Mouse (Mus musculus) cerebellum, adult 2 months (tissue): Measurements from ENCODE around the gene Zdhhc1. TPM values are rescaled to one million over a fixed set of nuclear protein-coding genes. Genes with fewer than 3 reads are reported as not detected.

ENCODE experiments used
- DNase-seq, 2 experiments: peaks; one replicate each; pipeline ENCODE4 v3.0.0; 2021
- H3K27ac ChIP-seq: fragments of 200-500 bp; 2 replicates; pipeline ENCODE4 v1.5.1; 2012; ENCODE audit warnings: low read length, control low read depth, inconsistent platforms; ENCODE audit not compliant: insufficient read depth
- H3K27me3 ChIP-seq: fragments of 200-500 bp; 2 replicates; pipeline ENCODE4 v1.6.1; 2012; ENCODE audit warnings: inconsistent platforms, mild to moderate bottlenecking, low read length, moderate library complexity; ENCODE audit not compliant: control insufficient read depth, insufficient read depth
- H3K4me1 ChIP-seq: fragments of 200-500 bp; 2 replicates; pipeline ENCODE4 v1.6.1; 2011; ENCODE audit warnings: low read length; ENCODE audit not compliant: control insufficient read depth, insufficient read depth
- H3K4me3 ChIP-seq: fragments of 200-500 bp; replicated peaks from 2 replicates; pipeline ENCODE3; 2011; ENCODE audit warnings: mild to moderate bottlenecking, low read depth, low read length, control low read depth; ENCODE audit not compliant: insufficient read depth
- CTCF ChIP-seq: fragments of 200-500 bp; IDR thresholded peaks from 2 replicates; pipeline ENCODE4 v1.5.1; 2011; ENCODE audit warnings: low read depth, mild to moderate bottlenecking, control low read depth, low read length, moderate library complexity, borderline replicate concordance; ENCODE audit not compliant: insufficient read depth
- POLR2A ChIP-seq: fragments of 200-500 bp; IDR thresholded peaks from 2 replicates; pipeline ENCODE4 v1.6.1; 2011; ENCODE audit warnings: low read length, control low read depth, borderline replicate concordance; ENCODE audit not compliant: insufficient read depth
- WGBS: fragments of 180-500 bp; shearing (Covaris S2); methylation state at CpG from one replicate; pipeline ENCODE4 v1.1.7; 2018; 5-methylcytosine and 5-hydroxymethylcytosine counted together
- polyA plus RNA-seq: library from polyadenylated mRNA; depleted of rRNA; stranded (reverse); fragments of >200 nt; gene quantifications from 2 replicates; pipeline ENCODE4 v1.2.3, GENCODE M21; 2012

Gene Zdhhc1
- polyA plus RNA-seq, 1 experiment, result 64.7 TPM

DNA sequence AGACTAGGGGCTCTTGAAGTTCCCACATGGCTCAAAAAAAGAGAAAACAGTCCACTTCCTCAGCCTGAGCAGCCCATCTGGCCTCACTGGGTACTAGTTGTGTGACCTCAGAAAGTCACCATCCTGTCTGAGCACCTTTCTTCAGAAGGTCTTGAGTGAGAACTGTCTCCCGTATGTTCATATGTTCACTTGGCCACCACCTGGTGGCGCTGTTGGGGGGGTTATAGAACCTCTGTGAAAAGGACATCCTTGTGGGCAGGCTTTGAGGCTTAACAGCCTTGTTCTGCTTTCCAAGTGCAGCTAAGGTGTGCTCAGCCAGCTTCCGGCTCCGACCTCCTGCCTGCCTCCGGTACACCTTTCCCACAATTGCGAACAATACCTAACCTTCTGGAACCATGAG, 15.2 kb downstream of the Zdhhc1 start:
- no peak for DNase-seq
- no peaks in the 10 kb centered on the region for H3K4me1 ChIP-seq
- 72% methylated on average over 6 of the region's 6 CpGs for WGBS
- no peak overlapping the region for H3K27ac ChIP-seq
- no peaks in the 10 kb centered on the region for H3K27me3 ChIP-seq
- TF ChIP-seq CTCF (peak; percentile 67), POLR2A (no peak)
- no peak overlapping the region for H3K4me3 ChIP-seq

DNA sequence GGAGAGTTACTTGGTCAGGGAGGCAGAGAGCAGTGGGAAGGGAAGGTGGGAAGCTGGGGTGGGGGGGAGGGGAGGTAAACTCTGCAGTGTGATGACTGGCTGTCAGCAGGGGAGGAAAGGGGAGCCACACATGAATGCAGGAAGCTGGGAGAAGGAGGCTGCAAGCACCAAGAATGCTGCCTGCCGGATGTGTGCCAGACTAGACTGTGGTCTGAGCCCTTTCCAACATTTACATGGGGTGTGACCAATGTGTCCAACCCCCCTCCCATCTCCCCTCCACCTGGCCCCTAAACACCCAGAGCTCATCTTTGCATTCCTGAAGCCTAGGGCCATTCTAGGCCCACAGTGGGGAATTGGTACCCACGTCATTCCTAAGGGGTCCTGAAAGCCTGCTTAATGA, 15.7 kb downstream of the Zdhhc1 start:
- TF ChIP-seq CTCF, result no peak
- no peak for TF ChIP-seq POLR2A
- Histone ChIP-seq H3K27me3 (no peaks in the 10 kb centered on the region), H3K27ac (no peak overlapping the region), H3K4me1 (no peaks in the 10 kb centered on the region), H3K4me3 (no peak overlapping the region)
- no peak for DNase-seq
- WGBS, result 39% methylated on average over 2 of the region's 2 CpGs

DNA sequence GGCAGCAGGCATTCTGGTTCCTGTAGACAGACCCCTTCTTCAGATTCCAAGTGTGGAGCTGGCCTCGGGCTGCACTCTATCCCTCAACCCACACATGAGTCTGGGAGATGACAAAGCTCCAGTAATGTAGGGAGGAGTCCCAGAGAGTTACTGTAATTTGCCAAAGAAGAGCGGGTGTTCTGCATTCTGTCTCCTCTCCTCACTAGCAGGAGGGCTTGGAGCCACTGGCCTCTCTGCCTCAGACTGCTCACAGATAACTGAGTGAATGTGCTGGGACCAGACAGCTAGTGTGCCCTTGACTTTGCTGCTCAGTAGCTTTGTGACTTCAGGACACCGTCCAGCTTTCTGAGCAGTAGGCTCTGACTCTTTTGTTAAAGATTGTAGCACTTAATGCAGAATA, 18.9 kb downstream of the Zdhhc1 start:
- Histone ChIP-seq H3K27ac (no peak overlapping the region), H3K27me3 (no peaks in the 10 kb centered on the region), H3K4me3 (no peak overlapping the region), H3K4me1 (0 out of 2 replicates have a peak, but pooled peaks cover 3% of the 10 kb centered on the region)
- TF ChIP-seq CTCF, result no peak
- no peak for DNase-seq
- 66% methylated on average over 3 of the region's 3 CpGs for WGBS

DNA sequence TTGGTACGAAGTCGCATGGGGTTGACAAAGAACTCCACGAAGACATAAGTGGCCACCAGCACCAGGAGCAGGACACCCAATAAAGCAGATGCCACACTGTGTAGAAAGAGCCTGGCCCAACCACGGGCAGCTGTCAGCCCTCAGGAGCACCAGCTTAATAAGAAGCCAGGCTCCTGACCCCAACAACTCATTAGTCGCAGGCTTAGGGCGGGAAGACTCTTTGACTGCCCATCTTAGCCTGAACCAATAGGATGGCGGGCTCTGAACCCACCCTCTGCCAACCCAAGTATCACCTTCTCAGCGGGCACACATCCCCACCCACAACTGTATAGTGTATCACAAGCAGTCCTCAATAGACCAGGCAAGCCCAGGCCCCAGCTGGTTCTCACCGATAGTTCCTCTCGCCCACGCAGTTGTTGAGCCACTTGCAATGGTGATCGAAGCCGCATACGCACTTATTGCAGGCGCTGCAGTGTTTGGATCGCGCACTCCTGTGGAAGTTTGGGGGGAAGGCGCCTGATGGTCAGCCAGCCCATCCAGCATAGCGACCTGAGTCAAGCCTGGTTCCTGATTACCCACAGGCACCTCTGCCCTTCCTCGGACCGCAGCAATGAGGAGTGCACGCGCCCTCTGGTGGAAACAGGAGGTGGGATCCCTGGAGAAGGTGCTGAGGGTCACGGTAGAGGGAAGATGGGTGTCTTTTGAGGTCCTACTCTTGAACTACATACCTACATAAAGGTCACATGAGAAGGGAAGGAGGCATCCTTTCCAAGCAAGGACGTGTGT, 19.9 kb downstream of the Zdhhc1 start:
- no peak for TF ChIP-seq POLR2A
- peak; percentile 96 for TF ChIP-seq CTCF
- Histone ChIP-seq H3K4me1 (0 out of 2 replicates have a peak, but pooled peaks cover 3% of the 10 kb centered on the region), H3K27ac (no peak overlapping the region), H3K4me3 (no peak overlapping the region), H3K27me3 (no peaks in the 10 kb centered on the region)
- peak; percentile 75 to 83 for DNase-seq
- WGBS, result 47% methylated on average over 25 of the region's 25 CpGs

DNA sequence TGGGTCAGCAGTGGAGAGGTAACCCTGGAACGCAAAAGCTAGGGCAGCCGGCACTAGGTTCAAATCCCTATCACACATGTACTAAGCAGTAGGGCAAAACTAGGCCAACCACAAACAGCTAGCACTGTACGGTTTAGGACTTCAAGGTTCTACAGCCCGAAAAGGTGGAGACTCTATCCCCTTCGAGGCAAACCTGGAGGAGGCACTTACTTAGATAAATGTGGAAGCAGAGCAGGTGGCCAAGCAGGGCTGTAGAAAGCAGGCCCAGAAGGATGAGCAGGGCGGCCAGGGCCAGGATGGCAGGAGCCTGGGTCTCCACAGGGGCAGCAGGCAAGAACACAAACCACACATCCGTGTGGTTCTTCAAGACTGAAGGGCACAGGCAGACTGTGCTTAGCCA, 20.5 kb downstream of the Zdhhc1 start:
- WGBS, result 82% methylated on average over 7 of the region's 7 CpGs

DNA sequence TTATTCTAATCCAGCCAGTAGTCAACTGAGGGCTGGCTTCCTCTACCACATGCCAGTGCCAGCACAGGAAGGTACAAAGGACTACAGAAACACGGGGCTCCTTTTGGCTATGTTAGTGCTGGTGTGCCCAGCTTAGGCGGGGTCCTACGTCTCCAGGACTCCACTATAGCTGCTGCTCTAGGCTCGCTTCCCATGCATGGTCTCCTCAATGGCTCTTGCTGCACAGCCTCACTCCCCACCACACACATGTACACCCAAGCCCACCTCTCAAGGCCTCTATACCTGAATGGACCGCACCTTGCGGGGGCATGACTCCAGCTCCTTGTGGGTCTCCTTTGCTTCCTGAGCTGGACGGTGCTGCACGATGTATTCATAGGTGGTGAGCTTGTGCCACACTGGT, 21.0 kb downstream of the Zdhhc1 start:
- TF ChIP-seq POLR2A (no peak), CTCF (no peak)
- WGBS, result 87% methylated on average over 8 of the region's 8 CpGs

More for the DNA sequence above, 20.5 kb downstream of the Zdhhc1 start:
- Histone ChIP-seq H3K4me3 (no peak overlapping the region), H3K27me3 (no peaks in the 10 kb centered on the region), H3K4me1 (0 out of 2 replicates have a peak, but pooled peaks cover 3% of the 10 kb centered on the region), H3K27ac (no peak overlapping the region)
- TF ChIP-seq POLR2A (no peak), CTCF (no peak)
- no peak for DNase-seq

DNA sequence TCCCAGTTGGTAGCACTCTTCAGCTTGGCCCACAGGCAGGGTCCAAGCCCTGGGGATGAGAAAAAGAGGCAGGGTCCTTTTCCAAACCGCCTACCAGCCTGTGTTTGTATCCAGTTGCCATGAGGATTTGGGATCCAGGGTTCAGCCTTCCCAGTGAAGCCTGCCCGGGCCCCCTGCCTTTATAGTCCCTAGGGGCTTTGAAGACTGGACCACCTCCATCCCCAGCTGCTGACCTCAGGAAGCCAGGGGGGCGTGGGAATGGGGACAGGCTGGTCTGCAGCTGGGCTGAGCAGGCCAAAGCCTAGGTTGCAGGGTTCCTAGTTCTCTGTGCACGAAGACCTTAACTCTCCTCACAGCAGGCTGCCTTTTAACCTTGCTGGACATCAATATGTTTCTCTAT, 21.4 kb downstream of the Zdhhc1 start:
- Histone ChIP-seq H3K4me1 (0 out of 2 replicates have a peak, but pooled peaks cover 3% of the 10 kb centered on the region), H3K27ac (no peak overlapping the region), H3K4me3 (no peak overlapping the region), H3K27me3 (no peaks in the 10 kb centered on the region)
- no peak for TF ChIP-seq CTCF
- TF ChIP-seq POLR2A, result no peak
- 62% methylated on average over 4 of the region's 4 CpGs for WGBS
- no peak for DNase-seq

More for the DNA sequence above, 21.0 kb downstream of the Zdhhc1 start:
- H3K4me1 ChIP-seq, result 0 out of 2 replicates have a peak, but pooled peaks cover 3% of the 10 kb centered on the region
- DNase-seq, result no peak
- no peak overlapping the region for H3K4me3 ChIP-seq
- no peaks in the 10 kb centered on the region for H3K27me3 ChIP-seq
- H3K27ac ChIP-seq, result no peak overlapping the region

DNA sequence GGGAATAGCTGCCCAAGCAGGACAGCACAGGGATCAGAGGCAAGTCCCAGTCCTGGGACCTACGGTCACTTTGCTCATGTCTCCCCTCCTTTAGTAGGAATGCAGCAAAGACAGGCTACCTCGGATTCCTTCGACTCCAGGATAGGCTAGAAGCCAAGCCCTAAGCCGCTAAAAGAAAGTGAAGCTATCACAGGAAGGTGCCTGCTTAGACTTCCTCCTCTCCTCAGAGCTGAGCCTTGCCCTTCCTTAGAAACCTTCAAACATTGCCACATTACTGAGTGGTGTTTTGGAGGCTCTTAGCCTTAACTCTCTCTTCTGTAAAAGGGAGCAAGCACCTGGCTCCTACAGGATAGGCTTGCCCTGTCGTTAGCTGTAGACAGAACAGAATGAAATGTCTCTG, 22.0 kb downstream of the Zdhhc1 start:
- 43% methylated on average over 5 of the region's 5 CpGs for WGBS
- no peak for DNase-seq

More for the DNA sequence above, 22.0 kb downstream of the Zdhhc1 start:
- Histone ChIP-seq H3K27ac (no peak overlapping the region), H3K4me1 (peaks cover 4% of the 10 kb centered on the region; the same call in 1 of the 2 replicates), H3K27me3 (no peaks in the 10 kb centered on the region), H3K4me3 (no peak overlapping the region)
- TF ChIP-seq CTCF, result no peak
- TF ChIP-seq POLR2A, result no peak
